Mouse (Mus musculus) neural tube, embryonic 11.5 days (tissue): Measurements from ENCODE around the gene Chn2. TPM values are rescaled to one million over a fixed set of nuclear protein-coding genes. Genes with fewer than 3 reads are reported as not detected.

ENCODE experiments used
- ATAC-seq: fragments of 200-750 bp; cut with Nextera tagmentation; 2 replicates; pipeline ENCODE4 v1.8.0; 2017; ENCODE audit warnings: moderate number of reproducible peaks, mild to moderate bottlenecking, moderate TSS enrichment, moderate library complexity; ENCODE audit not compliant: insufficient read depth, low FRiP score, low TSS enrichment
- DNase-seq: peaks from one replicate; pipeline ENCODE4 v3.0.0-alpha.2; 2015; ENCODE audit warnings: low spot score
- H3K27ac ChIP-seq: fragments of 300-500 bp; sonication (generic); 2 replicates; pipeline ENCODE4 v1.5.1; 2014; ENCODE audit warnings: low read depth, mild to moderate bottlenecking, low read length
- H3K27me3 ChIP-seq: fragments of 300-500 bp; sonication (generic); 2 replicates; pipeline ENCODE4 v1.6.1; 2014; ENCODE audit warnings: mild to moderate bottlenecking, low read length, mixed read lengths; ENCODE audit not compliant: control insufficient read depth, insufficient read depth
- H3K36me3 ChIP-seq: fragments of 300-500 bp; sonication (generic); 2 replicates; pipeline ENCODE4 v1.6.1; 2014; ENCODE audit warnings: mild to moderate bottlenecking, low read length, moderate library complexity, mixed read lengths; ENCODE audit not compliant: control insufficient read depth, insufficient read depth
- H3K4me1 ChIP-seq: fragments of 300-500 bp; sonication (generic); 2 replicates; pipeline ENCODE4 v1.6.1; 2014; ENCODE audit warnings: low read length, mixed read lengths; ENCODE audit not compliant: control insufficient read depth, insufficient read depth
- H3K4me2 ChIP-seq: fragments of 300-500 bp; sonication (generic); 2 replicates; pipeline ENCODE4 v1.6.1; 2014; ENCODE audit warnings: low read depth, mild to moderate bottlenecking, moderate library complexity
- H3K4me3 ChIP-seq: fragments of 300-500 bp; sonication (generic); 2 replicates; pipeline ENCODE4 v1.5.1; 2014; ENCODE audit warnings: low read depth, low read length
- H3K9ac ChIP-seq: fragments of 300-500 bp; sonication (generic); 2 replicates; pipeline ENCODE4 v1.6.1; 2014; ENCODE audit warnings: mild to moderate bottlenecking, low read length
- H3K9me3 ChIP-seq: fragments of 300-500 bp; sonication (generic); 2 replicates; pipeline ENCODE4 v1.6.1; 2016; ENCODE audit warnings: low read length; ENCODE audit not compliant: control insufficient read depth
- WGBS: fragments of 180-500 bp; shearing (Covaris S2); extraction: QIAGEN DNeasy Blood & Tissue Kit; methylation state at CpG from one replicate; pipeline ENCODE4 v1.1.7; 2014; 5-methylcytosine and 5-hydroxymethylcytosine counted together
- polyA plus RNA-seq: library from polyadenylated mRNA; unstranded; fragments of >200 nt; fragmentation: Nextera tagmentation; extraction: Ambion mirVana; gene quantifications from 2 replicates; pipeline ENCODE4 v1.2.1, GENCODE M21; 2014

The Chn2 gene
- polyA plus RNA-seq, 1 experiment from 2014 or later: 24.2 TPM

GRCm38 (mm10) chr6:54297231-54297630, 257.9 kb downstream of the Chn2 start:
- Histone ChIP-seq H3K4me2 (no peak overlapping the region), H3K27ac (no peak overlapping the region), H3K36me3 (no peaks in the 10 kb centered on the region), H3K4me3 (no peak overlapping the region), H3K27me3 (no peaks in the 10 kb centered on the region), H3K4me1 (no peaks in the 10 kb centered on the region), H3K9ac (no peak overlapping the region), H3K9me3 (no peaks in the 10 kb centered on the region)
- no peak for ATAC-seq
- no peak for DNase-seq
- 78% methylated on average over 2 of the region's 2 CpGs for WGBS

DNA sequence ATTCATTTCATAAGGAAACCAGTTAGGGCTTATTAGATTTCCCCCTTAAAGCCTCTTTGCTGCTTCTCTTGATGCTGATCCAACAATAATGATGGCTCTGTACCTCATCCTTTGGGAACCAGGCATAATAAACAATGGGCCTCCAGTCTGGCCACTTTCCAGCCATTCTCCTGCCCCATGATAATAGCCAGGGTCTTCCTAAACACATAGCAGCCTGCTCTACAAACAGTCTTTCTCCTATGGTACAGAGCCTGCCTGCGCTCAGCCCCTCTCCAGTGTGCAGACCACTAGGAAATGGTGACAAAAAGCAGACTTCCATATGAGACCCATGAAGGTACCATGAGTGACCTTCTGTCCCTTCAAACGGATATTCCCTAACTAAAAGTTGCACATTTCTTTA, 260.1 kb downstream of the Chn2 start:
- DNase-seq: no peak
- WGBS: 79% methylated on average over 2 of the region's 2 CpGs

DNA sequence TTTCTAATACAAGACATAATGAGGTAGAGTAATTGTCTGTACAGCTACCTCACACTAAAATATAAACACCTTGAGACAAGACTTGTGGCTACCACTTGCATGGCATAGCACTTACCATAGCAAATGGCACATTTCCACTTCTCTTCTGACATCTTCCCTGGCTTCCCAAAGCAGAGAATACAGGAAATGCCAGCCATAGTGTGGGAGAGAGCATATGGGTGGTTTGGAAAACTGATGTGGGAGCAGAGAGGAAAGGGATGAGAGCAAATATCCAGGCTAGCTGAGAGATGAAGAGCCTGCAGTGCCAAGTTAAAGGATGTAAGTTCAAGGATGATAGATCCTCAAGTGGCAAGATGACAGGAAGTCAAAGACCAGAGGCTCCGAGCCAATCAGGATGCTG, 266.4 kb downstream of the Chn2 start:
- Histone ChIP-seq H3K4me1 (no peaks in the 10 kb centered on the region), H3K4me3 (no peak overlapping the region), H3K9me3 (no peaks in the 10 kb centered on the region), H3K9ac (no peak overlapping the region), H3K4me2 (no peak overlapping the region), H3K36me3 (no peaks in the 10 kb centered on the region), H3K27me3 (no peaks in the 10 kb centered on the region), H3K27ac (no peak overlapping the region)
- 82% methylated on average over 1 of the region's 1 CpGs for WGBS
- no peak for ATAC-seq
- DNase-seq: no peak

More for the DNA sequence above, 260.1 kb downstream of the Chn2 start:
- no peaks in the 10 kb centered on the region for H3K36me3 ChIP-seq
- no peak overlapping the region for H3K27ac ChIP-seq
- H3K27me3 ChIP-seq: no peaks in the 10 kb centered on the region
- no peak overlapping the region for H3K4me2 ChIP-seq
- no peaks in the 10 kb centered on the region for H3K4me1 ChIP-seq
- H3K9ac ChIP-seq: no peak overlapping the region
- H3K4me3 ChIP-seq: no peak overlapping the region
- H3K9me3 ChIP-seq: no peaks in the 10 kb centered on the region
- ATAC-seq: no peak

DNA sequence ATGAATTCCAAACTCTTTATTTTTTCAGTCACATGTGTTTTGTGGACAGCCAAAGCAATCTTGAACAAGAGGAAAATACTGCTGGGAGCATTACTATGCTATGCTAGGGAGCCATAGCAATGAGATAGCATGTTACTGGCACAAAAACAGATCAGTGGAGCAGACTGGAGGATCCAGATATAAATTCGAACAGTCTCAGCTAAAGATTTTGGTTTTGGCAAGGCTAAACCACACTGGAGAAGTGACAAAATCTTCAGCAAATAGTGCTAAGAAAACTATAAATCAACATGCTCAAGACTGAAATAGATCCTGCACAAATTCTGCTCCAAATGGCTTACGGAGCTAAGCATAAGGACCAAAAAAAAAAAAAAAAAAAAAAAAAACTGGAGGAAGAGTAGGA, 273.7 kb downstream of the Chn2 start:
- no peak overlapping the region for H3K27ac ChIP-seq
- H3K27me3 ChIP-seq: no peaks in the 10 kb centered on the region
- no peaks in the 10 kb centered on the region for H3K4me1 ChIP-seq
- no peaks in the 10 kb centered on the region for H3K36me3 ChIP-seq
- 82% methylated on average over 2 of the region's 2 CpGs for WGBS
- H3K9me3 ChIP-seq: no peaks in the 10 kb centered on the region
- H3K9ac ChIP-seq: no peak overlapping the region
- no peak overlapping the region for H3K4me3 ChIP-seq
- ATAC-seq (no peak), DNase-seq (no peak)
- H3K4me2 ChIP-seq: no peak overlapping the region

GRCm38 (mm10) chr6:54318618-54319017, 279.3 kb downstream of the Chn2 start:
- H3K4me1 ChIP-seq: no peaks in the 10 kb centered on the region
- no peak for DNase-seq
- no peak overlapping the region for H3K4me3 ChIP-seq
- no peak overlapping the region for H3K27ac ChIP-seq
- H3K9ac ChIP-seq: no peak overlapping the region
- no peak for ATAC-seq
- no peaks in the 10 kb centered on the region for H3K27me3 ChIP-seq
- 89% methylated on average over 9 of the region's 9 CpGs for WGBS
- no peaks in the 10 kb centered on the region for H3K36me3 ChIP-seq
- no peaks in the 10 kb centered on the region for H3K9me3 ChIP-seq
- no peak overlapping the region for H3K4me2 ChIP-seq

DNA sequence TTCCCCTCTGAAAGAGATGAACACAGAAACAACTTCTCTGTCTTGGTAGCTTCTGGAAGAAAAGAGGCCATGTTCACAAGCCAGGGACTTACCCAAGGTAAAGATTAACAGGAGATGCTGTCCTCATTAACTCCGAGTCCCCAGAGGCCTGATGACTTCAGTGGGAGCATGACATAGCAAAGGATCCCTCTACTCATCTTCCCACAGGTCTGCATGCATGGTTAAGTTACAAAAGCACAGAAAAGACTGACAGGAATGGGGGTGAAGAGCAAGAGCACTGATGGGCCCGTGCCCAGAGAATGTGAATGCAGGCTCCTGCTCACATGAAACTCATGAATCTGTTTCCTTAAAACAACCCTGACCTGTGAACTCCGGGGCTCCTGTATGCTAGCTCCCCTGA, 279.8 kb downstream of the Chn2 start:
- 87% methylated on average over 3 of the region's 3 CpGs for WGBS
- H3K27me3 ChIP-seq: no peaks in the 10 kb centered on the region; the same call in 1 of the 2 replicates
- H3K4me3 ChIP-seq: no peak overlapping the region
- no peaks in the 10 kb centered on the region for H3K4me1 ChIP-seq
- ATAC-seq (no peak), DNase-seq (no peak)
- H3K9me3 ChIP-seq: no peaks in the 10 kb centered on the region
- no peaks in the 10 kb centered on the region for H3K36me3 ChIP-seq
- H3K9ac ChIP-seq: no peak overlapping the region
- no peak overlapping the region for H3K4me2 ChIP-seq
- no peak overlapping the region for H3K27ac ChIP-seq

DNA sequence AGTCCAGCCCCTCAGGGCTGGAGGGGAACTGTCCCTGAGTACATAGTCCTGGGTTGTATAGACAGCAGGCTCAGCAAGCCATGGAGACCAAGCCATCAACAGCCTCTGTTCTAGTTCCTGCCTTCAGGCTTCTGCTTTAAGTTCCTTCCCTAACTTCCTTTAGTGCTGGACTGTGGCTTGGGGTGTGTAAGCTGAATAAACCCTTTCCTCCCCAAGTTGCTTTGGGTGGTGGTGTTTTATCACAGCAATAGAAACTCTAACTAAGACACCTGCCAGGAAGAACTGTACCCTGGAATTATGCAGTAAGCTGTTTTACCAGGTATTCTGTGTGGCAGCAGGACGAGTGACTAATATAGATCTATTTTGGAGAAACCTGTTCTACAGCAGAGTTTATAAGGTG, 280.9 kb downstream of the Chn2 start:
- H3K27ac ChIP-seq: no peak overlapping the region
- H3K9me3 ChIP-seq: no peaks in the 10 kb centered on the region
- H3K4me2 ChIP-seq: no peak overlapping the region
- H3K4me1 ChIP-seq: no peaks in the 10 kb centered on the region
- no peak for ATAC-seq
- DNase-seq: no peak
- 85% methylated on average over 1 of the region's 1 CpGs for WGBS
- no peaks in the 10 kb centered on the region for H3K36me3 ChIP-seq
- H3K9ac ChIP-seq: no peak overlapping the region
- H3K4me3 ChIP-seq: no peak overlapping the region
- H3K27me3 ChIP-seq: no peaks in the 10 kb centered on the region; the same call in 1 of the 2 replicates

DNA sequence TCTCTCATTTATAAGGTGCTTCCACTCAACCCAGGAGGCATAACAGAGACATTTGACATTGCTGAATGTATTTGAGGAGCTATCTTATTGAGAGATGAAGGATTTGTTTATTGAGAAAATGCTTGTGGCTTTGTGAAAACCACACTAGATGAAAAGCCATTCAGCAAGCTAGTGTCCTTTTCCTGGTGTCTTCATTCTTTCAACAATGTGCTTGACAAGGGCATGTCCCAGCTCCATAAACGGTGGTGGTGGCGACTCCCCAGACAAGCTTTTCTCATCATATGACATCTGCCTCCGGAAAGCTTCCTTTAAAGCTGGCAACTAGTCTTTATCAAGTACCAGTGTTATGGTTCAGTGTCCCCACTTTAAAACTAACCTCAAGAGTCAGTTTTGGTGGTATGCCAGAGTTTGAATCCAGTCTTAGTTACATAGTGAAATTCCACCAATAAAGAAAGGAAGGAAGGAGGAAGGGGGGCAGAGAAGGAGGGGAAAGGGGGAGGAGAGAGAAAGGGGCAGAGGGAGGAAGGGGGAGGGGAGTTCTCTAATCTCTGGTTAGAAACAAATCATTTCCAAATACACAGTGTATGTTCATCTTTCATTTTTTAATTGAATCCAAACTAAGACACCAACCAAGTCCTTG, 286.0 kb downstream of the Chn2 start, which contains the start of gene Prr15:
Gene Prr15 (plus strand): TSS at position 590 of the 640 bp plus-strand sequence.
- H3K4me3 ChIP-seq: peak within 1 kb of the TSS; percentile 47
- H3K4me2 ChIP-seq: peak within 1 kb of the TSS; percentile 88
- no peak for DNase-seq
- H3K36me3 ChIP-seq: no peaks in the 10 kb centered on the region
- 63% methylated on average over 3 of the region's 3 CpGs for WGBS
- H3K9ac ChIP-seq: peak within 1 kb of the TSS; percentile 44
- ATAC-seq: no peak
- H3K27me3 ChIP-seq: peaks cover 31% of the 10 kb centered on the region
- no peaks in the 10 kb centered on the region for H3K9me3 ChIP-seq
- H3K27ac ChIP-seq: no peak within 1 kb of the TSS
- peaks cover 11% of the 10 kb centered on the region for H3K4me1 ChIP-seq
